Mouse (Mus musculus): Measurements from ENCODE around the gene Gm906. TPM values are rescaled to one million over a fixed set of nuclear protein-coding genes. Genes with fewer than 3 reads are reported as not detected.
"Not testable (repeated sequence)": the region's sequence is repeated elsewhere in the genome, so short reads cannot be mapped to it uniquely, and the experiment has no call there.

Gm906 gene
- total RNA-seq (2021): not detected
- long read RNA-seq, experiment 1: 0 reads
- long read RNA-seq, experiment 2: 0 reads

- not testable (repeated sequence) for DNase-seq
Observed at GRCm38 (mm10) chr13:50250208-50250607, at the start of gene Gm906. Gene Gm906, minus strand, starts transcription at chr13:50250308.

- not testable (repeated sequence) for DNase-seq
Observed at GRCm38 (mm10) chr13:50283308-50283707, 33.2 kb upstream of the Gm906 start.

- DNase-seq: no peak
Observed at GRCm38 (mm10) chr13:50236487-50236886, 13.6 kb downstream of the Gm906 start.

- DNase-seq: peak in 1 of 2 experiments; percentile 36
Observed at GRCm38 (mm10) chr13:50211842-50212241, 38.3 kb downstream of the Gm906 start.

- not testable (repeated sequence) for DNase-seq
Observed at GRCm38 (mm10) chr13:50210191-50210590, 39.9 kb downstream of the Gm906 start.

GRCm38 (mm10) chr13:50209651-50210050 is 40.5 kb downstream of the Gm906 start:
- not testable (repeated sequence) for DNase-seq

GRCm38 (mm10) chr13:50207966-50208365 is 42.1 kb downstream of the Gm906 start:
- no peak for DNase-seq

GRCm38 (mm10) chr13:50196831-50197230 is 53.3 kb downstream of the Gm906 start:
- not testable (repeated sequence) for DNase-seq

Small RNAs within 50 kb of the gene (microRNA-seq; reads per million reads assigned to microRNA genes)
- gene Gm24017: 0 reads per million in 2 experiments

Other genes starting within 250 kb of the Gm906 start
- 1 to 10 TPM; 3.5 to 4.1 TPM for gene Fbxw17, start 167.6 kb upstream of the Gm906 start, total RNA-seq (2021)
- not detected for gene Gm47429, start 193.6 kb upstream of the Gm906 start, total RNA-seq (2021)
- gene Nutm2, start 217.0 kb upstream of the Gm906 start, total RNA-seq (2021): not detected

Measured in heart, adult 18-20 months (tissue).